Mouse (Mus musculus) forebrain, postnatal 0 days (tissue): ENCODE results near the gene Zfp503. TPM values are rescaled to one million over a fixed set of nuclear protein-coding genes. Genes with fewer than 3 reads are reported as not detected.
A peak's percentile ranks its signal among the peaks of the same experiment; 100 is the strongest.

Experiments
- ATAC-seq: fragments of 200-750 bp; cut with Nextera tagmentation; 2 replicates; pipeline ENCODE4 v1.8.0; 2017; ENCODE audit warnings: mild to moderate bottlenecking, moderate library complexity
- DNase-seq: peaks from one replicate; pipeline ENCODE4 v3.0.0-alpha.2; 2015
- H3K27ac ChIP-seq: fragments of 300-500 bp; sonication (generic); 2 replicates; pipeline ENCODE4 v1.5.1; 2014; ENCODE audit warnings: low read depth, mild to moderate bottlenecking, antibody characterized with exemption, low read length, moderate library complexity, mixed read lengths
- H3K27me3 ChIP-seq: fragments of 300-500 bp; sonication (generic); 2 replicates; pipeline ENCODE4 v1.6.1; 2014; ENCODE audit warnings: mild to moderate bottlenecking, low read length, mixed read lengths; ENCODE audit not compliant: insufficient read depth
- H3K36me3 ChIP-seq: fragments of 300-500 bp; sonication (generic); 2 replicates; pipeline ENCODE4 v1.6.1; 2014; ENCODE audit warnings: mild to moderate bottlenecking, moderate library complexity; ENCODE audit not compliant: insufficient read depth
- H3K4me1 ChIP-seq: fragments of 300-500 bp; sonication (generic); 2 replicates; pipeline ENCODE4 v1.6.1; 2014; ENCODE audit warnings: antibody characterized with exemption; ENCODE audit not compliant: insufficient read depth
- H3K4me2 ChIP-seq: fragments of 300-500 bp; sonication (generic); 2 replicates; pipeline ENCODE4 v1.6.1; 2014; ENCODE audit warnings: low read depth, mild to moderate bottlenecking, moderate library complexity
- H3K4me3 ChIP-seq: fragments of 300-500 bp; sonication (generic); 2 replicates; pipeline ENCODE4 v1.5.1; 2014; ENCODE audit warnings: low read depth, low read length, mixed read lengths
- H3K9ac ChIP-seq: fragments of 300-500 bp; sonication (generic); 2 replicates; pipeline ENCODE4 v1.6.1; 2014; ENCODE audit warnings: mild to moderate bottlenecking
- H3K9me3 ChIP-seq: fragments of 300-500 bp; sonication (generic); 2 replicates; pipeline ENCODE4 v1.6.1; 2016; ENCODE audit warnings: low read length
- CTCF ChIP-seq: sonication (generic); IDR thresholded peaks from 2 replicates; pipeline ENCODE4 v1.5.1; 2016; ENCODE audit warnings: antibody characterized with exemption, control low read depth, low read depth
- WGBS: fragments of 180-500 bp; shearing (Covaris S2); extraction: QIAGEN DNeasy Blood & Tissue Kit; methylation state at CpG from one replicate; pipeline ENCODE4 v1.1.7; 2014; 5-methylcytosine and 5-hydroxymethylcytosine counted together
- polyA plus RNA-seq: library from polyadenylated mRNA; unstranded; fragments of >200 nt; fragmentation: Nextera tagmentation; extraction: Ambion mirVana; gene quantifications from 2 replicates; pipeline ENCODE4 v1.2.1, GENCODE M21; 2015
- total RNA-seq: library from RNA; depleted of rRNA; stranded (reverse); fragments of >200 nt; gene quantifications from 2 replicates; pipeline ENCODE4 v1.2.3, GENCODE M21; 2014

Gene Zfp503
- total and polyA plus RNA-seq, 2 experiments from 2014 or later, result 5.0 to 8.7 TPM

DNA sequence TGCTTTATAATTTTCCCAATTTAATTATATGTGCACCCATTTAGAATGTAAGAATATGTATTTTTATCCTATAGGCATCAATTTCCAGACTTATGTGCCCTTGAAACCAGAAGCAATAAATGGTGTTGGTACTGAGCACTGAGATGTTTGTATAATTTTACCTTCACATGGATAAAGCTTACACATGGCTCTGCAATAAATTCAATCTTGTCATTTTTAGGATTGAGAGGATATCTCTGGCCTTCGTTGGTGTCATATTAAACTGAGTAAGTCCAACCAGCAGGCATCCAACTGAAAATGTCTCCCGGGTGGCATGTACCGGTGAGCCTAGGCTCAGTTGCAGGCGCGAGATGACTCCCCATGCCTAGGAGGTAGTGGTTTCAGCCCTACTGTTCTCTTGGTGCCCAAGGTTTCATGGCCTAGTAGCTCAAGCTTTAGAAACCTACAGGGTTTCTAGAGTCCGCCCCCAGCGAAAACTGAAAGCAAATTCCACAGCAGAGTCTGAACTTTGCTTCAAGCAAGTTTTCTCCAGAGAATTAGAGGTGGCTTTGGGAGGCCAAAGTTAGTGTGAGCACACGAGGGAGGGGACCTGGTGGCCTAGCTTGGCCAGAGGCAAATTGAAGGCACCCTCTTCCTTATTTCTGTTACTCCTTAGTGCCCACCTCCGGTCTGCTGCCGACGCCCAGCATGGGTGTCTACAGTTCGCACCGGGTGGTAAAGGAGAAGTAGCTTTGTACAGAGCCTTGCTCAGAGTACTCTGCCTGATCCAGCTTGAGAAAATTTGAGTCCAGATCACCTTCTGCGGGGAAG is 4.1 kb upstream of the Zfp503 start:
- Histone ChIP-seq H3K4me3 (no peak overlapping the region), H3K27me3 (peaks cover 81% of the 10 kb centered on the region), H3K9me3 (no peaks in the 10 kb centered on the region), H3K9ac (no peak overlapping the region), H3K4me2 (peak overlapping the region; percentile 49; the same call in 1 of the 2 replicates), H3K27ac (no peak overlapping the region; the same call in 1 of the 2 replicates), H3K4me1 (peaks cover 5% of the 10 kb centered on the region; the same call in 1 of the 2 replicates), H3K36me3 (no peaks in the 10 kb centered on the region)
- WGBS, result 33% methylated on average over 14 of the region's 14 CpGs
- peak; percentile 24 for DNase-seq
- TF ChIP-seq CTCF, result no peak
- ATAC-seq, result no peak

DNA sequence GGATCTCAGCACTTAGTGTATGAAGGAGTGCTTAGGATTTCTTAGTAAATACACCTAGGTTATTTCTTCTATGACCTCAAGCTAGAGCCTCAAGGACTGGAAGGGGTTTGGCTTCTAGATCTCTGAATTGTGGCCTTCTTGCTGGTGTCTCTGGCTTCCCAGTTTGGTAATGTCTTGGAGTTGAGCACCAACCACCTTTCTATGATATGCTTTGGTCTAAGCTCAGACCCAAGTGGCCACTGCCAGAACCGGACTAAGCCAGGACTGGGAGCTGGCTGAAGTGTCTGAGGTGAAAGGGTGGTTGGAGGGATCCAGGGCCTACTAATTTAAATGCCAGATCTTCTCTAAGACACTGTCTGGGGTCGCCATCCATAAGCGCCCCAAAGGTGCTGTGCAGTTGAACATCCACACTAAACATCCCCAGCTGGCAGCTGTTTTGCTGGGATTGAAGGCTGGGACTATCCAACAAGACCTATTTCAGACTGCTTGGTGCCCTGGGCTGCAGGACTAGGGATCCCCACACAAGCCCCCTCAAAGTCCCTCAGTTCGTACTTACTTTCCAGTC is 3.0 kb upstream of the Zfp503 start:
- Histone ChIP-seq H3K4me3 (no peak overlapping the region), H3K9ac (no peak overlapping the region), H3K27me3 (peaks cover 77% of the 10 kb centered on the region), H3K9me3 (no peaks in the 10 kb centered on the region), H3K27ac (no peak overlapping the region), H3K36me3 (no peaks in the 10 kb centered on the region), H3K4me2 (peak overlapping the region; percentile 96), H3K4me1 (peaks cover 5% of the 10 kb centered on the region; the same call in 1 of the 2 replicates)
- TF ChIP-seq CTCF, result no peak
- WGBS, result 55% methylated on average over 4 of the region's 4 CpGs
- no peak for ATAC-seq
- DNase-seq, result peak; percentile 4

DNA sequence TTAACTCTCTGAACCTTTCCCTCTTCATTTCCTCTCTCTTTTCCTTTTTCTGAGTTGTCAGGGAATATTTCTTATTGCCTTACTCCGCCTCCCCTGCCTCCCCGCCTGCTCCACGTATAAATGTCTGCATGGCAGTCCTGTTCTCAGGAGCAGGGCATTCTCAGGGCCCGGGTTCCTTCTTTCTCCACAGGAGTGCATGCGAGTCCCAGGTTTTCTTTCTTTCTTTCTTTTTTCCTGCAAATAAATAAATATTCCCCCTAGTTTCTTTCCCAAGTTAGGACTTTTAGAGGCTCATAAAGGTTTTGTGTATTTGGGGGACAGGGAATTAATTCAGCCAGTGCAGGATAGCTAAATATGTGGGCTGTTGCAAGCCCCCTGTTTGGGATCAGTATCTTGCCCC is 2.5 kb upstream of the Zfp503 start:
- Histone ChIP-seq H3K9ac (no peak overlapping the region), H3K9me3 (no peaks in the 10 kb centered on the region), H3K4me3 (no peak overlapping the region), H3K4me1 (peaks cover 5% of the 10 kb centered on the region), H3K4me2 (peak overlapping the region; percentile 96), H3K27ac (no peak overlapping the region), H3K27me3 (peaks cover 76% of the 10 kb centered on the region), H3K36me3 (no peaks in the 10 kb centered on the region)
- ATAC-seq (no peak), DNase-seq (peak; percentile 13)
- TF ChIP-seq CTCF, result no peak
- WGBS, result 28% methylated on average over 5 of the region's 5 CpGs

DNA sequence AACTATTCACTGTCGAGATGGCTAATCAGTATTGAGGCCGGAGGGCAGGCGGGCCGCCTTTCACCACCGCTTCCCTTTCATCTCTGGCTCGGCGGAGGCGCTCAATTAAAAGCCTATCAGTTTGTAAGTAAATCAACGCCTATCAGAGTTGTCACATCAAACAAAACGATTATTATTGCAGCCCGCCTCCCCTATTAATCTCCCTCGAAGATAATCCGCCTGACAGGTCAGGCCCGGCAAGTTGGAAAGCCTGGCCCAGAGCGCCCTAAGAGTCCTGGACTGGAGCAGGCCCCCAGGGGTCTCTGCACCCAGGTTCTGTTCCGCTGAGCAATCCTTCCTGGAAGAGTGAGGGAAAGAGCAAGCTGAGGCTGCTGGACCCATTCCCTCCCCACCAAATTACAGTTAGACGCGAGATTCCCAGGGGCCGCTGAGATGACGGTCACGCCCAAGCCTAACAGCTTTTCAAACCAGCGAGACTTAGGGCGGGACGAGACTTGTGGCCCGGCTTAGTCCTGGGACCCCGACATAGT is 1.9 kb upstream of the Zfp503 start:
- Histone ChIP-seq H3K4me3 (peak overlapping the region; percentile 59), H3K4me1 (peaks cover 5% of the 10 kb centered on the region), H3K9ac (0 out of 2 replicates have a peak overlapping the region, but pooled peaks have one; percentile 35), H3K4me2 (peak overlapping the region; percentile 96), H3K9me3 (no peaks in the 10 kb centered on the region), H3K27me3 (peaks cover 73% of the 10 kb centered on the region), H3K36me3 (no peaks in the 10 kb centered on the region), H3K27ac (peak overlapping the region; percentile 54; the same call in 1 of the 2 replicates)
- TF ChIP-seq CTCF, result no peak
- 4% methylated on average over 26 of the region's 26 CpGs for WGBS
- ATAC-seq (no peak), DNase-seq (peak; percentile 29)

GRCm38 (mm10) chr14:21990321-21991021 is 1.1 kb upstream of the Zfp503 start:
- no peak overlapping the region for H3K9ac ChIP-seq
- H3K27me3 ChIP-seq, result peaks cover 70% of the 10 kb centered on the region
- ATAC-seq, result no peak
- peak; percentile 44 for DNase-seq
- H3K4me2 ChIP-seq, result peak overlapping the region; percentile 96
- no peak for TF ChIP-seq CTCF
- H3K27ac ChIP-seq, result peak overlapping the region; percentile 54; the same call in 1 of the 2 replicates
- peaks cover 5% of the 10 kb centered on the region for H3K4me1 ChIP-seq
- H3K36me3 ChIP-seq, result no peaks in the 10 kb centered on the region
- 5% methylated on average over 31 of the region's 31 CpGs for WGBS
- H3K9me3 ChIP-seq, result no peaks in the 10 kb centered on the region
- H3K4me3 ChIP-seq, result peak overlapping the region; percentile 59

GRCm38 (mm10) chr14:21988577-21989290 is 667 bp downstream of the Zfp503 start:
- Histone ChIP-seq H3K4me2 (peak overlapping the region; percentile 96), H3K27ac (peak overlapping the region; percentile 66), H3K9me3 (no peaks in the 10 kb centered on the region), H3K9ac (peak overlapping the region; percentile 40), H3K36me3 (no peaks in the 10 kb centered on the region), H3K27me3 (peaks cover 66% of the 10 kb centered on the region), H3K4me1 (peaks cover 5% of the 10 kb centered on the region), H3K4me3 (peak overlapping the region; percentile 59)
- no peak for TF ChIP-seq CTCF
- DNase-seq (no peak), ATAC-seq (peak; percentile 3; the same call in 1 of the 2 replicates)
- 1% methylated on average over 26 of the region's 26 CpGs for WGBS
